Mouse (Mus musculus): ENCODE results near the gene Gm49388.

DNA sequence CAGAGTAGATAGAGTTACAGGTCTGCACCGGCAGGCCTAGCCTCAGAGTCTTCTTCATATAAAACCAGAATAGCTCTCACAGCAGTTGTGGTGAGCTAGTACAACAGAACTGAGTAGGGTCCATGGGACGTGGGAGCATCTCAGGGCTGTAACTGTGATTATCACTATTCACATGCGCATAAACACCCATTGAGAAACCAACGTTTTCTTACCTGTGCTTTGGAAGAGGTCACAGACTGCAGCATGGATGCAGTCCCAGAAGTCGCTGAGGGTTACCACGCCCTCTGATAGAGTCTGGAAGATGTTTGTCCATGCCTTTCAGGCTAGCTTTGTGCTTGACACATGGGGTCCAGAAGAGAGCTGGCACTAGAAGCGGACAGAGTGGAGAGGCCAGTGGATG is 31.7 kb upstream of the Gm49388 start:
- TF ChIP-seq CTCF (IDR thresholded peaks at IDR 0.05; ENCODE audit: low read depth, low read length) (no peak), POLR2A (IDR thresholded peaks at IDR 0.05; ENCODE audit: extremely low read depth, insufficient read depth, low read length) (no peak)
